Mouse (Mus musculus) small intestine, adult 2 months (tissue): Measurements from ENCODE around the gene Il5ra.

ENCODE experiments used
- CTCF ChIP-seq: fragments of 200-500 bp; IDR thresholded peaks from 2 replicates; pipeline ENCODE4 v1.5.1; 2012; ENCODE audit warnings: low read depth, mild to moderate bottlenecking, control low read depth, inconsistent platforms, low read length, moderate library complexity, mixed read lengths; ENCODE audit not compliant: insufficient replicate concordance, insufficient read length; ENCODE audit errors: extremely low read depth
- POLR2A ChIP-seq: fragments of 200-500 bp; IDR thresholded peaks from 2 replicates; pipeline ENCODE4 v1.6.1; 2012; ENCODE audit warnings: low read depth, mild to moderate bottlenecking, control low read depth, inconsistent platforms, low read length, moderate library complexity

DNA sequence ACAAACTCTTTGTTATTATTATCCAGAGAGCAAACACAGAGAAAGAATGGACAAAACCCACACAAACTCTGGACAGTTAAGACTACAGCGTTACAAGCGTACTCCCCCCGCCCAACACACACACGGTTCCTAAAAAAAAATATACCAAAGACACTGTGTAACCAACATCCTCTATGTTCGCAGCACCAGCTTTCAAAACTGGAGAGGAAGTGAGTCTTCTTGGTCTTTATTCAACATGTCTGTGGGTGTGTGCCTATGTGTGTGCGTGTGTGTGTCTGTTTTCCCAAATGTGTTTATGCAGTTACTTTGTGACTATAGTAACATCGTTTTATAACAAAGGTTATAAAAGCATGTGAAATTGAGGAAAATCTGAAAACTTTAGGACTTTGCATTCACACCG is 42.6 kb upstream of the Il5ra start:
- TF ChIP-seq CTCF (no peak), POLR2A (no peak)
